Mouse (Mus musculus) hematopoietic stem cell, adult 5-6 weeks (primary cell): ENCODE measurements at regions not wholly inside any gene's neighbourhood (a gene's known extent, or its start where the extent isn't known, plus 50 kb on each side); places are given as distances from the start of the nearest gene placed in this dataset.
A peak's percentile ranks its signal among the peaks of the same experiment; 100 is the strongest.

Experiments
- ATAC-seq, 2 experiments: fragments of 125-278 bp in 1 of 2; replicated peaks in 1 of 2; 2 replicates each; pipeline ENCODE4 v1.8.0; 2016 to 2017; ENCODE audit warnings: inconsistent platforms in 2 of 2, mild to moderate bottlenecking in 2 of 2, moderate number of reproducible peaks in 2 of 2, low read depth in 1 of 2, moderate TSS enrichment in 1 of 2; ENCODE audit not compliant: low FRiP score in 2 of 2, poor library complexity in 2 of 2, severe bottlenecking in 2 of 2, insufficient read depth in 1 of 2, low TSS enrichment in 1 of 2

DNA sequence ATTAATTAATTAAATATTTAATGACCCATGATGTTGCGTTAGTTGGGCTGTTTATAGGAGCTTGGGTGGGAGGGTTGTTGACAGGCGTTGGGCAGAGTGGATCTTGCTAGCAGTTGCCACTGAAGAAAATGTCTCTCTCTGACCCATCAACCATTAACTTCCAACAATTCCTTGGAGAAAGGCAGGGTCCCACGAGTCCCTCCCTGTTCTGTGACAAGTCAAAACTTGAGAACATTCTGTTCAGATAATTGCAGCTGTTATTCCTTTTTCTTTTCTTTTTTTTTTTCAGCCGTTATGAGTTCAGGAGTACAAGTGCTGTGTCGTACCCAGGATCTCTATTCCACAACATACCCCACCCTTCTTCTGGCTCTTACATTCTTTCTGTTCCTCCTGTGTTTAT lies 59.8 kb upstream of the Tnfrsf21 start:
- no peak for ATAC-seq

DNA sequence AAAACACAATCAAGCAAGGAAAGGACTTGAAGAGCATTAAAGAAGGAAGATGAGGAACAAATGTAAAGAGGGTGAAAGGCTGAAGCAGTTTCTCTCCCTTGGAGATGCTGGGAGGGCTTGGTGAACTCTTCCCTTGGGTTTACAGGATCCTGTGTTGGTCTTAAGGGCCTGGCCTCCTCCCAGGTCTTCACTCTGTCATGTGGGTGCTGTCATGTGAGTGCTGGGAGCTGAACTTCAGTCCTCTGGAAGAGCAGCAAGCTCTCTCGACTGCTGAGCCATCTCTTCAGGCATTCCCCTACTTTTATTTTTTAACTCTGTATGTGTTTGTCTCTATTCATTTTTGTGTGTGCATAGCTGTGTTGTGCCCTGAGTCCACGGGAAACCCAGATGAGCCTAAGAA lies 61.6 kb upstream of the Tnfrsf21 start:
- no peak for ATAC-seq

DNA sequence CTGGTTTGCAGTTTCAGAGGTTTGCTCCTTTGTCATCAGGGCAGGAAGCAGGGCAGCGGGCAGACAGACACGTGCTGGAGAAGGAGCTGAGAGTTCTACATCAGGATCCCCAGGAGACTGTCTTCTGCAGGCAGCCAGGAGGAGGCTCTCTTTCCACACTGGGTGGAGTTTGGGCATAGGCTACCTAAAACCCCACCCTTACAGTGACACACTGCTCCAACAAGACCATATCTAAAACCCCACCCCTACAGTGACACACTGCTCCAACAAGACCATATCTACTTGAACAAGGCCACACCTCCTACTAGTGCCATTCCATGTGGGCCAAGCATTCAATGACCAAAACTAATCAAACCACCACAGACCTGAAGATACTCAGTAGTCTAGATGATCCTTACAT lies 68.0 kb upstream of the Cd2ap start:
- no peak for ATAC-seq

DNA sequence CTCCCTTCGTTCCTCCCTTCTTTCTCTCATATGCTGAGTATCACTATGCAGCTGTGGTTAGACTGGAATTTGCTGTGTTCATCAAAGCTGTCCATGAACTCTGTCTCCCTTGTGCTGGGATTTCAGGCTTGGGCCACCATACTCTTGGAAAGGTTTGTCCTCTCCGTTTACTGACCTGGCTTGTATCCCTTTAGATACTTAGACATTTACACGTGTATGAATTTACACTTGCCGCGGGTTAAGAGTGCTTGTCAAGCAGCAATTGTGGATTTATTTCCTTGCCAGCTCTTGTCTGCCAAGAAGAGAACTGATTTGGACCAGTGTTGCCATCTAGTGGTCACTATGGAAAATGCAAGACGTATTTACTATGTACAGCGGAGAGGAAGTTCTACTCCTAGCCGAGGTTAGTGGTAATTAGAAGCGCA lies 66.8 kb upstream of the Cd2ap start:
- peak; percentile 87 to 94 for ATAC-seq

DNA sequence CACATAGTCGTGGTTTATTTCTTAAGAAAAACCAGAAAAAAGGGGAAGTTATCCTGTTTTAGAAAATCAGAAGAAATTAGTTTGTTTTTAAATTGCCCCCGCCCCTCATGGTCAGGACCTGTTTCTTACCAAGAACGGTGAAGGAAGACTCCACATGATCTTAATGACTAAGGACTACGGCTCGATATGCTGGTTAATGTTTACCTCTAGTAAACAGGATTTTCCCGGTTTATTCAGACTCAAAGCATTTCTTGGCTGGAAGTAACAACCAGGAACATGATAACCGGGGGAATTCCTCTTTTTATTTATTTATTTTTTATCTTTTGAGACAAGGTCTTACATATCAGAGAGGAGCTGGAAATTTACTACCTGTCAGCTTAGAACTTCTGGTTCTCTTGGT lies 63.0 kb upstream of the Cd2ap start:
- ATAC-seq, result no peak

DNA sequence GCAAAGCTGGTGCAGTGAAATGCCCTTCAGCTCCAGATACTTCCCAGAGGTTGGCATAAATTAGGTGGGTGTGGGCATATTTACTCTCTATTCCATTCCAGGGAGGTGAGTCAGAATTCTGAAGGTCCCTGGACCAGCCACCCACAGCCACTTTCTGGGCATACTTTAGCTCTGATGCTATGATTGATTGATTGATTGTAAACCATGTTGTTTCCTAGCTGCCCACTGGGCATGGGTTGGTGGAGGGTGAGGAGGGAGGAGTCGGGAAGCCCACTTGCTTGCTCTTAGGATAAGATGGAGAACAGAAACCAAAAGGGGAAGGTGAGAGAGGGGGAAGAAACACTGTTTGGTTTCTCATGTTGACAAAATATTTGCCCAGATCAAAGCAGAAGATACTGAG lies 62.1 kb upstream of the Cd2ap start:
- peak in 1 of 2 experiments; percentile 21; a peak in 2 of 4 replicates for ATAC-seq

DNA sequence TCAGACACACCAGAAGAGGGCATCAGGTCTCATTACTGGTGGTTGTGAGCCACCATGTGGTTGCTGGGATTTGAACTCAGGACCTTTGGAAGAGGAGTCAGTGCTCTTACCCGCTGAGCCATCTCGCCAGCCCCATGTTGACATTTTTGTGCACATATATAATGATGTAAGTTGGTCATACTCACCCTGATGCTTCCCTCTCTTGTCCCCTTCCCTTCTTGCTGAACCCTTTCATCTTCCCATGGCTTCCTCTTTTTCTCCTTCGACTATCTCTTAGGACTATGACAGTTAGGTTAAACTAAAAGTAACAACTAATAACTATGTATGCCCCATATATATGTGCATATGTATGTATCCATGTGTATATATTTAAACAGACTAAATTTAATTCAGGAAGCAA lies 61.0 kb upstream of the Cd2ap start:
- 0 out of 4 replicates have a peak, but pooled peaks of 1 of the 2 experiments have one; percentile 22 for ATAC-seq

DNA sequence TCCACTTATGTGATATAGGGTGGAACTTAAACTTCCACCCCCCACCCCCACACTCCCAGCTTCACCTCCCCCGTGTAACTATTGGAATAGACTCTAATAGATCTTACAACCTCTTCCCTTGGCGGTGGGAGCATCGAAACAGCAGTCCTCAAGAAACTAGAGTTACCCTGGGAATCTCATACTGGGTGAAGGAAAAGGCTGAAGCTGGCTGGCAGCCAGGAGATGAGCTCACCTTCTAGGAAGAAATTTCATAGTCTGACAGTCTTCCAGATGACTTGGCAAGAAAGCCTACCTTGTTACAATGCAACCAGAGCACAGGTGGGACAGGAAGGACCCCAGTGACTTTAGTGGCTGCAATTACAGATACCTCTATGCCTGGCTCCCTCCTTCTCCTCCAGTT lies 57.6 kb upstream of the Cd2ap start:
- no peak for ATAC-seq

DNA sequence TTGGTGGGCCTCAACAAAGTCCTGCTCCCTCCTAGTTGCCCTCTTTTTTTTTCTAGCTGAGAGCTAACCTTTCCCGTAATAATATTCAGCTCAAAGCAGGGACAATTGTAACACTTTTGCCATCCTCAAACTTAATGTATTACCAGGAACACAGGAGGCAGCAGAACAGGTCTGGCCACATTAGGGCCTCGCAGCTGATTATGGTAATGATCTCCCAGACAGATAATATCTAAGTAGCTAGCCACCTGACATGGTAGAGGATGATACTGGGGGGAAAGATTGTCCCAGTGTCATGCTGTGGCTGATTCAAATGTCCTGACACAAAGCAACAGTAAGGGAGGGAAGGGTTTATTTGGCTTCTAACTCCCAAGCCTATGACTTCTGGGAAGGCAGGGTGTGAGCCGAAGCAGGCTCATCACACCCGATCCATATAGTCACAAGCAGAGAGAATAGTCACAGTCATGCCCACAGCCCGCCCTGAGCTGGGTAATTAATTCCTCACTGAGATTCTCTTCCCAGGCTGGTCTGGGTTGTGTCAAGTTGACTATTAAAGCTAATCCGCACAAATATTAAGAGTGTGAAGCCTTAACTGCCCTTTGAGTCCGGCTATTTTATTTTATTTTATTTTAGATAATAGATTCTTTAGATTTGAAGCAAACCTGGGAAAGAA lies 57.0 kb upstream of the Cd2ap start:
- no peak for ATAC-seq

DNA sequence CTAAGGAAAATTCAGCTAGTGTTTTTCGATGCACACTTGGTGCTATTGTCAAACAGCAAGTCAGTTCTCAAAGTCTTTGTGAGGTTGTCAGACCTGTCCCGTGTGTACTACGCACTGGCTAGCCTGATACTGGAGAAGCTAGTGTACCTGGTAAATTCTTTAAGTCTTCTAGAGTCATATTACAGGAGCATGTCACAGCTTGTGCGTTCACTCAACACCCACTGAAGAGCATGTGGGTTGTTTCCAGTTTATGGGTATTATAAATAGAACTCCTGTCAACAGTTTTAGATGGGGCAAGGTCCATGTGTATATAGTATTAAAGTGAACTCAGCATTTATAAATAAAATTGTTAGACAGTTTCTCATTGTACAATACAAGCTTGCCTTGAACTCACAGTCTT lies 50.9 kb upstream of the Cd2ap start:
- no peak for ATAC-seq
